Comparison of ENCODE assay signal across 14 mouse cellular contexts in the genomic region with DNA sequence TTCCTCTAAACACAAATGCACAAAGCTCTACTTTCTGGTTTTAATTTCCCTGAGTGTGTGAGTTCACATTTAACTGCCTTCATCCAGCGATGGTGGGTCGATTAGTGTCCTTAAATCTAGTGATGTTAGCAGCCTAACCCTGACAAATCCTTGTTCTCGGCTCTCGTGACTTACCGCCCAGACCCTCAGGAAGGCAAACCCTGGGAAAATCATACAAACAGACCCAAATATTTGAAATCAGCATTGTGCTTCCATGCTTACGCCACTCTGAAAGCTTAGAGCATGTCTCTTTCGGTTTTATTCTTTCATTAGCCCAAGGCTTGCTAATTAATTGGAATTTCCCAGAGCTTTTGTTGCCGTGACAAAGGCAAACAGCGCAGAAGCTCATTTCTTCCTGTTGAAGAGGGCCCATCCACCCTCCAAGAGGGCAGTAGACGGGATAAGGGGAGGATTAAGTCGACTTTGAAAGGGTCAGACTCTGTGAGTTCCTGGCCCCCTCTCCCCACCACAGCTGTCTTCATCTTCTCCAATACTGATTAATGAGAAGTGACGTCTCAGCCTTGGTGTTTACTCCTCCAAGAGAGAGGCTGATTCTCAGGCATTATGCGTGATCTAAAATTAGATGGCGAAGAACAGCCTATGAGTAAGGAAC.
DNase-seq lines count a peak whose midpoint lies in the region; ATAC-seq and TF ChIP-seq lines count a peak whose summit lies in the region.
"Had no signal": no experiment of that assay in that cellular context is flagged by ENCODE, and none has a peak within 500 bp of the region (broad histone marks: within the 10 kb centered on the region; RNA-seq: fewer than 3 reads in every experiment).

No protein-coding gene starts in this region.

- no peaks in the 10 kb centered on the region for H3K9me3 ChIP-seq in hindbrain, embryonic 10.5 days
- H3K9me3 ChIP-seq in hindbrain, embryonic 11.5 days (ENCODE audit: control insufficient read depth, low read length): no peaks in the 10 kb centered on the region
- H3K9me3 ChIP-seq in forebrain, embryonic 15.5 days: no peaks in the 10 kb centered on the region
- no peaks in the 10 kb centered on the region for H3K9me3 ChIP-seq in midbrain, postnatal 0 days (ENCODE audit: low read length)
- H3K9me3 ChIP-seq: embryonic facial prominence, embryonic 13.5 days; heart, embryonic 15.5 days; liver, embryonic 13.5 days had no signal

- H3K4me3 ChIP-seq in hindbrain, embryonic 10.5 days: no peak overlapping the region
- H3K4me3 ChIP-seq in hindbrain, embryonic 11.5 days (ENCODE audit: low read depth, low read length): no peak overlapping the region
- no peak overlapping the region for H3K4me3 ChIP-seq in cortical plate, adult 2 months (ENCODE audit: insufficient read depth, low read length)
- 0 out of 2 replicates have a peak overlapping the region, but pooled peaks have one; percentile 8 for H3K4me3 ChIP-seq in forebrain, embryonic 15.5 days
- H3K4me3 ChIP-seq in midbrain, postnatal 0 days (ENCODE audit: low read depth, low read length): no peak overlapping the region
- H3K4me3 ChIP-seq: embryonic facial prominence, embryonic 13.5 days; heart, embryonic 15.5 days; liver, embryonic 13.5 days had no signal

- peaks cover 6% of the 10 kb centered on the region for H3K4me1 ChIP-seq in hindbrain, embryonic 10.5 days (replicated peaks)
- H3K4me1 ChIP-seq in hindbrain, embryonic 11.5 days (replicated peaks; ENCODE audit: control insufficient read depth, insufficient read depth, low read length): no peaks in the 10 kb centered on the region
- peaks cover 4% of the 10 kb centered on the region; the same call in 1 of the 2 replicates for H3K4me1 ChIP-seq in cortical plate, adult 2 months (ENCODE audit: control insufficient read depth, insufficient read depth, low read length)
- H3K4me1 ChIP-seq in forebrain, embryonic 15.5 days: peaks cover 12% of the 10 kb centered on the region
- no peaks in the 10 kb centered on the region for H3K4me1 ChIP-seq in midbrain, postnatal 0 days (ENCODE audit: insufficient read depth, low read length)
- H3K4me1 ChIP-seq: heart, embryonic 15.5 days; liver, embryonic 13.5 days had no signal

- 0 out of 2 replicates have a peak, but pooled peaks cover 3% of the 10 kb centered on the region for H3K27me3 ChIP-seq in hindbrain, embryonic 10.5 days (ENCODE audit: insufficient read depth, poor library complexity, severe bottlenecking)
- no peaks in the 10 kb centered on the region for H3K27me3 ChIP-seq in hindbrain, embryonic 11.5 days (ENCODE audit: control insufficient read depth, insufficient read depth, low read length)
- no peaks in the 10 kb centered on the region; the same call in 1 of the 2 replicates for H3K27me3 ChIP-seq in forebrain, embryonic 15.5 days
- H3K27me3 ChIP-seq in midbrain, postnatal 0 days (ENCODE audit: insufficient read depth, low read length): no peaks in the 10 kb centered on the region
- H3K27me3 ChIP-seq: embryonic facial prominence, embryonic 13.5 days; heart, embryonic 15.5 days; liver, embryonic 13.5 days had no signal

- no peak for DNase-seq in hindbrain, embryonic 10.5 days (ENCODE audit: low spot score)
- DNase-seq in hindbrain, embryonic 11.5 days (ENCODE audit: low spot score): no peak
- peak; percentile 33 for DNase-seq in midbrain, postnatal 0 days (ENCODE audit: low spot score)
- no peak for DNase-seq in gastrocnemius, postnatal 36 days
- DNase-seq in layer of hippocampus, adult 9-11 months: no peak
- DNase-seq in right cerebral cortex, postnatal 4 days: no peak
- DNase-seq: kidney, adult 18-20 months; liver, embryonic 13.5 days; lung, postnatal 4 days; thymus, adult 18-20 months had no signal

- no peak for ATAC-seq in hindbrain, embryonic 11.5 days (ENCODE audit: low FRiP score)
- ATAC-seq in forebrain, embryonic 15.5 days (replicated peaks): peak; percentile 60
- no peak for ATAC-seq in midbrain, postnatal 0 days (ENCODE audit: low FRiP score)

- no peak overlapping the region for H3K9ac ChIP-seq in hindbrain, embryonic 11.5 days (ENCODE audit: low read depth, low read length)
- H3K9ac ChIP-seq in forebrain, embryonic 15.5 days (replicated peaks): no peak overlapping the region
- H3K9ac ChIP-seq in midbrain, postnatal 0 days (replicated peaks; ENCODE audit: low read length, poor library complexity, severe bottlenecking): no peak overlapping the region
- H3K9ac ChIP-seq: embryonic facial prominence, embryonic 13.5 days; heart, embryonic 15.5 days; liver, embryonic 13.5 days had no signal

- no peak for TF ChIP-seq CTCF in cortical plate, adult 2 months (IDR thresholded peaks at IDR 0.05; ENCODE audit: extremely low read depth, insufficient read depth, low read length)
- no peak for TF ChIP-seq CTCF in midbrain, postnatal 0 days (IDR thresholded peaks at IDR 0.05)

- no peak for TF ChIP-seq POLR2A in cortical plate, adult 2 months (IDR thresholded peaks at IDR 0.05; ENCODE audit: extremely low read depth, insufficient read depth, low read length)

- no peak overlapping the region for H3K4me2 ChIP-seq in hindbrain, embryonic 11.5 days (replicated peaks; ENCODE audit: low read depth, low read length)
- H3K4me2 ChIP-seq in forebrain, embryonic 15.5 days (replicated peaks): peak overlapping the region; percentile 33
- H3K4me2 ChIP-seq in midbrain, postnatal 0 days (ENCODE audit: low read depth, low read length, poor library complexity, severe bottlenecking): peak overlapping the region; percentile 12; the same call in 1 of the 2 replicates
- H3K4me2 ChIP-seq: embryonic facial prominence, embryonic 13.5 days; heart, embryonic 15.5 days; liver, embryonic 13.5 days had no signal

- intact Hi-C loops in gastrocnemius, postnatal 36 days (cut with DNase I): no loop called here

- H3K36me3 ChIP-seq in hindbrain, embryonic 10.5 days: no peaks in the 10 kb centered on the region
- H3K36me3 ChIP-seq in hindbrain, embryonic 11.5 days (ENCODE audit: control insufficient read depth, insufficient read depth, low read length): no peaks in the 10 kb centered on the region
- no peaks in the 10 kb centered on the region for H3K36me3 ChIP-seq in forebrain, embryonic 15.5 days
- H3K36me3 ChIP-seq in midbrain, postnatal 0 days (ENCODE audit: insufficient read depth, low read length): no peaks in the 10 kb centered on the region
- H3K36me3 ChIP-seq: embryonic facial prominence, embryonic 13.5 days; heart, embryonic 15.5 days; liver, embryonic 13.5 days had no signal

- 54% methylated on average over 14 of the region's 14 CpGs for WGBS in hindbrain, embryonic 10.5 days
- 52% methylated on average over 14 of the region's 14 CpGs for WGBS in hindbrain, embryonic 11.5 days
- 6% methylated on average over 14 of the region's 14 CpGs for WGBS in forebrain, embryonic 15.5 days
- WGBS in midbrain, postnatal 0 days: 25% methylated on average over 14 of the region's 14 CpGs

- peak overlapping the region; percentile 40 for H3K27ac ChIP-seq in hindbrain, embryonic 10.5 days
- no peak overlapping the region for H3K27ac ChIP-seq in hindbrain, embryonic 11.5 days (ENCODE audit: low read depth, low read length)
- 0 out of 2 replicates have a peak overlapping the region, but pooled peaks have one; percentile 48 for H3K27ac ChIP-seq in cortical plate, adult 2 months (ENCODE audit: insufficient read depth, low read length)
- H3K27ac ChIP-seq in forebrain, embryonic 15.5 days (replicated peaks): 0 out of 2 replicates have a peak overlapping the region, but pooled peaks have one; percentile 23
- H3K27ac ChIP-seq in midbrain, postnatal 0 days (ENCODE audit: low read depth, low read length): no peak overlapping the region
- H3K27ac ChIP-seq: embryonic facial prominence, embryonic 13.5 days; heart, embryonic 15.5 days; liver, embryonic 13.5 days had no signal

Comparison
In these comparisons a context has a peak if more than half of its experiments do, and no peak if none do; other contexts are left out.
1. H3K27ac ChIP-seq: peak in hindbrain, embryonic 10.5 days (single experiment), cortical plate, adult 2 months (single experiment) and forebrain, embryonic 15.5 days (single experiment); none in hindbrain, embryonic 11.5 days (single experiment) and midbrain, postnatal 0 days (single experiment).